Mouse (Mus musculus) neural tube, embryonic 13.5 days (tissue): ENCODE data around the gene 4833423E24Rik. TPM values are rescaled to one million over a fixed set of nuclear protein-coding genes. Genes with fewer than 3 reads are reported as not detected.

ENCODE experiments used
- ATAC-seq: fragments of 200-750 bp; cut with Nextera tagmentation; 2 replicates; pipeline ENCODE4 v1.8.0; 2017; ENCODE audit warnings: low read depth, mild to moderate bottlenecking, moderate TSS enrichment, moderate library complexity
- H3K27ac ChIP-seq: fragments of 300-500 bp; sonication (generic); replicated peaks from 2 replicates; pipeline ENCODE4 v1.5.1; 2015; ENCODE audit warnings: moderate library complexity, mild to moderate bottlenecking, inconsistent platforms
- H3K27me3 ChIP-seq: fragments of 300-500 bp; sonication (generic); 2 replicates; pipeline ENCODE4 v1.6.1; 2015; ENCODE audit warnings: mild to moderate bottlenecking, inconsistent platforms
- H3K36me3 ChIP-seq: fragments of 300-500 bp; sonication (generic); 2 replicates; pipeline ENCODE4 v1.6.1; 2015; ENCODE audit warnings: mild to moderate bottlenecking, inconsistent platforms
- H3K4me1 ChIP-seq: fragments of 300-500 bp; sonication (generic); replicated peaks from 2 replicates; pipeline ENCODE4 v1.6.1; 2015; ENCODE audit warnings: inconsistent platforms
- H3K4me2 ChIP-seq: fragments of 300-500 bp; sonication (generic); 2 replicates; pipeline ENCODE4 v1.6.1; 2015; ENCODE audit warnings: inconsistent platforms, mild to moderate bottlenecking, moderate library complexity
- H3K4me3 ChIP-seq: fragments of 300-500 bp; sonication (generic); 2 replicates; pipeline ENCODE4 v1.5.1; 2015; ENCODE audit warnings: mild to moderate bottlenecking, inconsistent platforms
- H3K9ac ChIP-seq: fragments of 300-500 bp; sonication (generic); 2 replicates; pipeline ENCODE4 v1.6.1; 2015; ENCODE audit warnings: moderate library complexity, mild to moderate bottlenecking, inconsistent platforms
- H3K9me3 ChIP-seq: fragments of 300-500 bp; sonication (generic); 2 replicates; pipeline ENCODE4 v1.6.1; 2016; ENCODE audit warnings: inconsistent platforms
- WGBS: fragments of 180-500 bp; shearing (Covaris S2); methylation state at CpG from one replicate; pipeline ENCODE4 v1.1.7; 2015; 5-methylcytosine and 5-hydroxymethylcytosine counted together
- polyA plus RNA-seq: library from polyadenylated mRNA; unstranded; fragments of >200 nt; fragmentation: Nextera tagmentation; extraction: Ambion mirVana; gene quantifications from 2 replicates; pipeline ENCODE4 v1.2.1, GENCODE M21; 2015

Gene 4833423E24Rik
- not detected in 2 replicates for polyA plus RNA-seq

DNA sequence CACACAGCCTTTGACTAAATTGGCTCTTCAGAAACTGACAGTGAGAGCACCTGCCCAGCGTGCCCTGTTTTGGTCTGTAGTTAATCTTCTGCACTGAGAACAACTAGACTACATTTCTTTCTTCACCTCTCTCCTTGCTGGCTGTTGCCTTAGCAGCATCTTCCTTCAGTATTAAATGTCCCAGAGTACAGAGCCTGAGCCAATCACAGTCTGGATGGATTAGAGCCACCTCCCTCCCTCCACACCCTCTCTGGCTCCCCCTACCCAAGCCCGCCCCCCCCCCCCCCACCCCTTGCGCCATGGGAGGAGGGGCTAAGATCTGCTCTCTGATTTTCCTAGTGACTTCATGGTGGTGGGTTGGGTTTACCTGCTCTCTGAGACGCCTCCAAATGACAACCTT, at the start of gene 4833423E24Rik:
TSS of gene 4833423E24Rik (minus strand) at position 146 of the 400 bp plus-strand sequence.
- Histone ChIP-seq H3K27ac (no peak within 1 kb of the TSS), H3K36me3 (no peaks in the 10 kb centered on the region), H3K4me3 (no peak within 1 kb of the TSS), H3K4me2 (no peak within 1 kb of the TSS), H3K9ac (no peak within 1 kb of the TSS), H3K9me3 (no peaks in the 10 kb centered on the region), H3K4me1 (no peaks in the 10 kb centered on the region), H3K27me3 (no peaks in the 10 kb centered on the region)
- WGBS: 39% methylated on average over 4 of the region's 4 CpGs
- no peak for ATAC-seq

DNA sequence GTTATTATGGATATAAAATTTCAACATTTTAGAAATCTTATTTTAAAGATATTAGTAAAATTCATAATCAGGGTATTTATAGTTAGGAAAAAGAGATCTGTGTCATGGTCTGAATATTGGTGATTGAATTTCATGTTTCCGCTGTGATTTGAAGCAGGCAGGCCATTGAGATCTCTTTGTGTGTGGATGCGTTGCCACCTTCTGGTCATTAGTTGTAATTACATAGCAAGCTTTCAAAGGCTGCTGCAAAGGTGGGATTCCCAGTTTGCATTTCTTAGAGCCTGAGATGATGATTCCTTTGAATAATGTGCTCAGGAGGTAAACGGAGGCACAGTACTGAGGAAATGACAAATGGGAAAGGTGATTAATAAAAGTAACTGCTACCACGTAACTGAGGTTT, 42.4 kb upstream of the 4833423E24Rik start:
- ATAC-seq: peak; percentile 65; the same call in 1 of the 2 replicates
- H3K9ac ChIP-seq: no peak overlapping the region
- H3K4me3 ChIP-seq: no peak overlapping the region
- no peak overlapping the region for H3K27ac ChIP-seq
- H3K4me1 ChIP-seq: no peaks in the 10 kb centered on the region
- H3K36me3 ChIP-seq: no peaks in the 10 kb centered on the region
- H3K27me3 ChIP-seq: no peaks in the 10 kb centered on the region
- no peak overlapping the region for H3K4me2 ChIP-seq
- 22% methylated on average over 4 of the region's 4 CpGs for WGBS
- no peaks in the 10 kb centered on the region for H3K9me3 ChIP-seq

DNA sequence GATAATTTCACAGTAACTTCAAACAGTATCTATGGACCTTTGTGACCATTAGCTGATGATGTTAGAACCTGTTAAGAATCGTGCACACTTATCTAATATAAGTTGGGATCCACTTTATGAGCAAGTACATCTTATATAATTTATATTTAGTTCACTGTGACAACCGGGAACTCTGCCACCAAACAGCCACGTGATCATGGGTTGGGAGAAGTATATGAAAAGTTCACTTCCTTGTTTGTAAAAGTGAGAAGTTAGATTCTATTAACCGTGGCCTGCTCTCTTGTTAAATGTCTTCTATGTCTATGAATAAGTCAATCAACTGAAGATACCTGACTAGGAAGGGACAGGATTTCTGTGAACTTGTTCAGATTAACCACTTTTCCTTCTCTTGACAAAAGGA, 41.4 kb upstream of the 4833423E24Rik start:
- WGBS: 73% methylated on average over 4 of the region's 4 CpGs
- no peak overlapping the region for H3K27ac ChIP-seq
- H3K36me3 ChIP-seq: no peaks in the 10 kb centered on the region
- H3K9me3 ChIP-seq: no peaks in the 10 kb centered on the region
- no peak overlapping the region for H3K4me2 ChIP-seq
- no peak overlapping the region for H3K4me3 ChIP-seq
- ATAC-seq: no peak
- H3K4me1 ChIP-seq: no peaks in the 10 kb centered on the region
- no peaks in the 10 kb centered on the region for H3K27me3 ChIP-seq
- no peak overlapping the region for H3K9ac ChIP-seq

DNA sequence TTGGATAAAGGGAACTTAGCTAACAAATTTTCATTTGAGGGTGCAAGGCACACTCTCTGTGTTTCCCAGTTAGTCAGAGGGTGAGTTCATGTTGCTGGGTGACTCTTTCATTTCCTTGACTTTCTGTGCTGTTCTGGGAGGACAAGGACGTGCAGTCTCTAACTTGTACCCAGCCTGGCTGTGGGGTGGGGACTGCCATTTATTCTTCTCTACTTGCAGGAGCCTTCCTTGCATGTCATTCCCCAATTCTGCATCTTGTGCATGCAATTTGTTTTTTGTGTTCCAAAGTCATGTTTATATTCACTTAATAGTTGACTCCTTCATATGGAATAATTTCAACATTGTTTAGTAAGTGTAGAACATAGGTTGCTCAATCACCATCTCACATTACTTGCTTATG, 36.0 kb upstream of the 4833423E24Rik start:
- WGBS: 77% methylated on average over 1 of the region's 1 CpGs
- Histone ChIP-seq H3K27me3 (no peaks in the 10 kb centered on the region), H3K9ac (no peak overlapping the region), H3K36me3 (no peaks in the 10 kb centered on the region), H3K27ac (no peak overlapping the region), H3K4me3 (no peak overlapping the region), H3K9me3 (no peaks in the 10 kb centered on the region), H3K4me1 (no peaks in the 10 kb centered on the region), H3K4me2 (no peak overlapping the region)
- ATAC-seq: no peak

DNA sequence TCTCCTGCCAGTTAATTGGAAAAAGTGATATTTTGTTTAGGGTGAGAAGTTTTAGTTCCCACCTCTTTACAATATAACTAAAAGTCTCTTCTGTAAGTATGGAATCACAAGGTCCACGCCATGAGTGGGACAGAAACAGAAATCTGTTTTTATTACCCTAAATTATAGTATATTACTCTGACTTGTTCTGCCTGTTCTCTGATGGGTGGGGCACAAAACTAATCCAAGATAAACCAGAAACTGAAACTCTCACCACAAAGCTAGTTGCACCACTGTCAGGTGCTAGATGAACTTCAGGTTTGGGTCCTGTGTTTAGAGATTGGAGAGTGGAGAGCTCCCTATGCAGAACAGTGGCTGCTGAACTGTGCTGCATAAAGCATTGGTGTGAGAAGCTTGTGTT, 15.1 kb upstream of the 4833423E24Rik start:
- H3K36me3 ChIP-seq: no peaks in the 10 kb centered on the region
- H3K4me2 ChIP-seq: no peak overlapping the region
- no peak overlapping the region for H3K4me3 ChIP-seq
- no peaks in the 10 kb centered on the region for H3K4me1 ChIP-seq
- 84% methylated on average over 1 of the region's 1 CpGs for WGBS
- no peak overlapping the region for H3K9ac ChIP-seq
- ATAC-seq: no peak
- H3K27ac ChIP-seq: no peak overlapping the region
- H3K27me3 ChIP-seq: no peaks in the 10 kb centered on the region
- no peaks in the 10 kb centered on the region for H3K9me3 ChIP-seq

DNA sequence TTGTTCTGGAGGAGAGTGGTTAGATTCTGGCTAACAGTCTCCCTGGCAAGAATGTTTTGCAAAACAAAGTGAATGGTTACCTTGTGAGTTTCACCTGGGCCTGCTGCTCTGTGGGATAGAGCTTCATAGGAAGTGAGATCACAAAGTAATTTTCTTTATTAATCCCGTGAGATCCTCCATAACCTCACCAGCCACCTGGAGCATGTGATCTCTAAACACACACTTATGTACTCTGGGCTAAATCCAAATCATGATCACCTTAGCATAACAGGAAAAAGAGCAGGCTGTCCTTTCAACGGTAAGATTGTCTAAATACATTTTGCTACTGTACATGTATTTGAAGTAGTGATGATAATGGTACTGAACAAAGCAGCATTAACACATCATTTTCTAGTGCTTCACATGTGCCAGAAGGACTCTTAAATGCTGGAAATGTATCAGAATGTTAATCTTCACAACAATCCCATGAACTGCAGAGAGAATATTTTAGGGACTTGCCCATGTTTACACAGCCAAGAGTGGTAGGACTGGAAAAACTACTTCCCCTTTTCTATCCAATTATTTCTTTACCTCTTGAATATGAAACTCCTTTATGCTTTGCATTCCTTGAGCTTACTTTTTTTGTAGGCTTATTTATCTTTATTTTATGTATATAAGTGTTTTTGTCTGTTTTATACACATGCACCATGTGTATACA, 13.4 kb upstream of the 4833423E24Rik start:
- Histone ChIP-seq H3K4me1 (no peaks in the 10 kb centered on the region), H3K27ac (no peak overlapping the region), H3K27me3 (no peaks in the 10 kb centered on the region), H3K9me3 (no peaks in the 10 kb centered on the region), H3K4me3 (no peak overlapping the region), H3K36me3 (no peaks in the 10 kb centered on the region), H3K9ac (no peak overlapping the region), H3K4me2 (no peak overlapping the region)
- no peak for ATAC-seq
- 83% methylated on average over 2 of the region's 2 CpGs for WGBS

DNA sequence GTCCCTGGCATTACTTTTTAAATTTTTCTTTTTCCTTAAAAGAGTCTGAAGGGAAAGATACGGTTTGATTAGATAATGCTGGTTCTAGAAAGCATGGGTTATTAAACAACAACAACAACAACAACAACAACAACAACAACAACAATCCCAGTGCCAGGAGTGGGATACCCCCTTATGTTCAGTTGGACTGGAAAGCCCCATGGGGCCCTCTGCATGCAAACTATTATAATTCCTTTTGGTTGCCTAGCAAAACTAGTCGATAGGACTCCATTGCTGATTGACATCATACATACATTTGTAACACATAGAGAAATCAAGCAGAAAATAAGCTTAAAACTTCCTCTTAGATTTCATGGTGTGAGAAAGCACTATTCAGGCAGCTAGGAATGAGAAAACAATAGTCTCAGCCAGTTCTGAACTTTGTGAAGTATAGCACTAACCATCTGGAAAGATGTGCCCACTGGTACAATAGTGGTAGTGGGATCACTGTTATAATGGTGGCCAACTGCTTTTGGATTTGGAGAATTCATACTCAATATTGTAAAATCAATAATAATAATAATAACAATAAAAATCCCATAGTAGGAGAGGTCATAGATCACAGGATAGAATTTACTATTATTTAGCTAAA, 4.2 kb upstream of the 4833423E24Rik start:
- WGBS: 72% methylated on average over 2 of the region's 2 CpGs
- no peak overlapping the region for H3K27ac ChIP-seq
- H3K4me3 ChIP-seq: no peak overlapping the region
- H3K4me2 ChIP-seq: no peak overlapping the region
- H3K9me3 ChIP-seq: no peaks in the 10 kb centered on the region
- H3K9ac ChIP-seq: no peak overlapping the region
- no peaks in the 10 kb centered on the region for H3K27me3 ChIP-seq
- H3K4me1 ChIP-seq: no peaks in the 10 kb centered on the region
- no peak for ATAC-seq
- no peaks in the 10 kb centered on the region for H3K36me3 ChIP-seq

DNA sequence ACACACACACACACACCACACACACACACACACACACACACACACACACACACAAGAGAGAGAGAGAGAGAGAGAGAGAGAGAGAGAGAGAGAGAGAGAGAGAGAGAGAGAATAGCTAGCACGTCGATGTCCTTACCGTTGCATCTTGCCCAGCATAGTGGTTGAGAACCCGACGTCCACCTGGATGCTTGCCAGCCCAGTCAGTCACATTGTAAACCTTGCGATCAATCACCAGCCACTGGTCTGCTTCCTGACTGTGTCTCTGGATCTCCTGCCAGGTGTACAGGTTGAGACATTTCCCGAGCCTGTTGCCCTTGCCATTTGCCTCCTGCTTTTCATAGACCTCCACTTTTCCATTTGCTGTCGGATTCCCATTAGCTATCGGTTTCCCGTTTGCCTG, 532 bp downstream of the 4833423E24Rik start:
- Histone ChIP-seq H3K36me3 (no peaks in the 10 kb centered on the region), H3K27me3 (no peaks in the 10 kb centered on the region), H3K4me2 (no peak overlapping the region), H3K4me1 (no peaks in the 10 kb centered on the region), H3K9ac (no peak overlapping the region), H3K4me3 (no peak overlapping the region), H3K9me3 (no peaks in the 10 kb centered on the region), H3K27ac (no peak overlapping the region)
- no peak for ATAC-seq
- 90% methylated on average over 10 of the region's 10 CpGs for WGBS

DNA sequence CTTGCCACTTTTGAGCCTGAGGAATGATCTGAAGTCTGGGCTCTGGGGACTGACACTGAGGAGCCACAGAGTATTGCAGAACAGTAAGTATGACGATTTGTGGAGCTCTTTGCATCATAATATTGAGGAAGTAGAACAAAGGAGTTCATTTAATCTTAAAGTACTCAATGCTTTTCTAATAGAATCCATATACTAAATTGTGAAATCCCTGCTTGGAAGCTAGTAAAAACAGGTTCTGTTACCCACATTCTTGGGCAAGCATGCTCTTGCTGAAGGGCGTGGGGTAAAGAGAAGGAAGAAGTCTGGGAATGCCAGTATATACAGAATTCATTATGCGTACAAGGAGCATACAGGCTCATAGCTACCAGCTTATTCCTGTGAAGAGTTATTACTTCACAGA, 8.4 kb downstream of the 4833423E24Rik start:
- no peak overlapping the region for H3K4me3 ChIP-seq
- 84% methylated on average over 3 of the region's 3 CpGs for WGBS
- H3K9ac ChIP-seq: no peak overlapping the region
- H3K36me3 ChIP-seq: no peaks in the 10 kb centered on the region
- H3K4me1 ChIP-seq: no peaks in the 10 kb centered on the region
- H3K9me3 ChIP-seq: no peaks in the 10 kb centered on the region
- no peaks in the 10 kb centered on the region for H3K27me3 ChIP-seq
- no peak for ATAC-seq
- H3K4me2 ChIP-seq: no peak overlapping the region
- H3K27ac ChIP-seq: no peak overlapping the region

DNA sequence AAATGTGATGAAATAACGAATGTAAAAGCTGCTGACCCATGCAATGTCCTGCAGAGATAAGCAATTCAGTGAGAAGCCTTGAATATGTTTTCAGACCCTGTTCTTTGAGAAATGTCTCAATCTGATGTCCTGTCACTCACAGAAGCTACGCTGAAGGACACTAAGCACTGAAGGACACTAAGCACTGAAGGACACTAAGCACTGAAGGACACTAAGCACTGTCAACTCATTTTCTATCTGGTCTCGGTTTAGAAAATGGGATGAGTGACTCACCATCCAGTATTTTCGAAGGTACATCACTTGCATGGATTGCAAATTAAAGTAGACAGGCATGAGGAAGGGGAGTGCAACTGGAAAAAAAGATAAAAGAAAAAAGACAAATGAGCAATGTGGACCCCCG, 28.4 kb downstream of the 4833423E24Rik start:
- Histone ChIP-seq H3K27ac (no peak overlapping the region), H3K4me3 (no peak overlapping the region), H3K27me3 (no peaks in the 10 kb centered on the region), H3K4me1 (no peaks in the 10 kb centered on the region), H3K9me3 (no peaks in the 10 kb centered on the region), H3K36me3 (no peaks in the 10 kb centered on the region), H3K4me2 (no peak overlapping the region), H3K9ac (no peak overlapping the region)
- WGBS: 77% methylated on average over 5 of the region's 5 CpGs
- no peak for ATAC-seq

DNA sequence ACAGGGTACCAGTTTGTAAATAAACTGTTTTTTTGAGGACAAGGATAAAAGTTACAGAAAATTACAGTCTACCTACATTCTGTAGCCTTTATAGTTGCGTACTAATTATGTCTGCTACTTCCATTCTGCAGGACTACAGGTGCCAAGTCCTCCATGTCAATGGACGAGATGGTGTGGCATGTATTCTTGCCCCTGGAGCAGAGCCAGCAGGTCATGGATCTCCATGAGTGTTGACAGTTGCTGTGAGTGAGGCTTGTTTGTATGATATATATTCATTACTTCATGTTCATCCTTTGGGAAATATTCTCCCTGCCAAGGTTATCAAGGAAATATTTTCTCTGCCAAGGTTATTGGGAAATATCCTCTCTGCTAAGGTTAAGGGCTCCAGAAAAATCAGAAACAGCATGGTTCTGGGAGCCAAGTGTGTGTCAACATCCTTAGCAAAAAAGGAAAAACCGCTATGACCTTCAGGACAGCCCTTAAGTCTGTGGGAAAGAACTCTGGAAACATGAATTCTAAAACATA, 52.0 kb downstream of the 4833423E24Rik start:
- no peaks in the 10 kb centered on the region for H3K4me1 ChIP-seq
- no peak for ATAC-seq
- no peaks in the 10 kb centered on the region for H3K36me3 ChIP-seq
- H3K9ac ChIP-seq: no peak overlapping the region
- H3K27me3 ChIP-seq: no peaks in the 10 kb centered on the region
- whole genome bisulfite sequencing: 79% methylated on average over 3 of the region's 3 CpGs
- no peak overlapping the region for H3K4me2 ChIP-seq
- no peak overlapping the region for H3K4me3 ChIP-seq
- 0 out of 2 replicates have a peak, but pooled peaks cover 4% of the 10 kb centered on the region for H3K9me3 ChIP-seq
- no peak overlapping the region for H3K27ac ChIP-seq

DNA sequence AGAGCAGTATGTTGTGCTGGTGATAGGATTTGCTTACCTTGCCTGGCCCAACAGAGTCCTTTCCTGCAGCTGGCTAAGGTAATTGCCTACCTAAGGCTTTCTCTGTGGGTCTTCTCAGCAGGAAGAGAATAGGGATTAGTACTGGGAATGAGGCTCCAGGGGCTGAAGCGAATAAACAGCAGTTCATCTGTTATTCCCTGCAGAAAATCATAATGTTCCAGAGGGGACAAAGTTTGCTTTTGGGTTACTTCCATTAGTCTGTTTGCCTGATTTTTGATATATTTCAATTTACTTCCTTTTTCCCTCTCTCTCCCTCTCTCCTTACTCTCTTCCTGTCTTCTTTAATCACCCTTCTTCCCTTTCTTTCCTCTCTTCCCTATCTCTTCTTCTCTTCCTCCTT, 75.3 kb downstream of the 4833423E24Rik start, which contains the start of gene Olfr995:
TSS of gene Olfr995 (minus strand) at position 101 of the 400 bp plus-strand sequence.
- 35% methylated on average over 1 of the region's 1 CpGs for WGBS
- H3K27ac ChIP-seq: no peak within 1 kb of the TSS
- no peak for ATAC-seq

More for the DNA sequence above, 75.3 kb downstream of the 4833423E24Rik start, which contains the start of gene Olfr995:
- Histone ChIP-seq H3K4me3 (no peak within 1 kb of the TSS), H3K4me1 (no peaks in the 10 kb centered on the region), H3K4me2 (no peak within 1 kb of the TSS), H3K27me3 (no peaks in the 10 kb centered on the region), H3K9me3 (no peaks in the 10 kb centered on the region), H3K36me3 (no peaks in the 10 kb centered on the region), H3K9ac (no peak within 1 kb of the TSS)
